ENCODE assay signal across 16 mouse cellular contexts in the genomic region with DNA sequence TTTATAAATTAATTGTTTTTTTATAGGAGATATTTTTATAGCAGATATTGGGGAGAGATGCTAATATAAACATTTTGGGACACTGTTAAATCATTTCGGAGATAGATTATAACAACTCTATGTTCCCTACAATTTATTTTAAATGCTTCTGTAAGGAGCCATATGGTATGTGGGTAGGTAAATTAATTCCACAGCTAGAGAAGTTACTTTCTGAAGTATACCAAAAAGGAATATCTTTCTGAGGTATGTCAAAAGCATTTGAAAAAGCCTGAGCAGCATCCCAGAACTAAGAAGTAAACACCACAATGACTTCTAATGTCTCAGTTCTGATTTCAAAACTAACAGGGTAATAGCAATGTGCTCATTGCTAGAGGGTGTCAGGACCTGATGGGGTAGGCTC.
"Had no signal": no experiment of that assay in that cellular context is flagged by ENCODE, and none has a peak within 500 bp of the region (broad histone marks: within the 10 kb centered on the region; RNA-seq: fewer than 3 reads in every experiment).

No protein-coding gene starts in this region.

- DNase-seq: liver, postnatal 0 days; lung, adult 2 months; lung, postnatal 14 days; lung, postnatal 36 days; right cerebral cortex, postnatal 14 days; thymus, adult 18-20 months; thymus, postnatal 25 days; thymus, postnatal 4 days had no signal

- H3K4me3 ChIP-seq: lung, embryonic 15.5 days; megakaryocyte, embryonic 14.5 days; midbrain, embryonic 13.5 days; midbrain, embryonic 15.5 days; neural tube, embryonic 12.5 days; stomach, embryonic 15.5 days had no signal

- H3K27ac ChIP-seq: lung, embryonic 15.5 days; macrophage; midbrain, embryonic 13.5 days; midbrain, embryonic 15.5 days; neural tube, embryonic 12.5 days; stomach, embryonic 15.5 days; stomach, postnatal 0 days had no signal

- H3K4me1 ChIP-seq: lung, embryonic 15.5 days; megakaryocyte, embryonic 14.5 days; midbrain, embryonic 13.5 days; midbrain, embryonic 15.5 days; neural tube, embryonic 12.5 days; stomach, embryonic 15.5 days had no signal
